Mouse (Mus musculus) MEL (cell line): ENCODE measurements around the gene Pafah1b1. TPM values are rescaled to one million over a fixed set of nuclear protein-coding genes. Genes with fewer than 3 reads are reported as not detected.

ENCODE experiments used
- DNase-seq: peaks from one replicate; pipeline ENCODE4 v3.0.0; 2011; ENCODE audit warnings: low read depth, low spot score
- H3K27ac ChIP-seq: 2 replicates; pipeline ENCODE4 v1.5.1; 2012; ENCODE audit warnings: low read depth, mild to moderate bottlenecking, control low read depth, low read length, moderate library complexity; ENCODE audit not compliant: control insufficient read depth
- H3K27me3 ChIP-seq, 2 experiments: fragments of 150-350 bp in 1 of 2; sonication (generic) in 1 of 2; 2 replicates each; pipeline ENCODE4 v1.6.1; 2012; ENCODE audit warnings: low read length in 2 of 2, mild to moderate bottlenecking in 2 of 2, improper control_type of control experiment in 1 of 2, moderate library complexity in 1 of 2; ENCODE audit not compliant: insufficient read depth in 2 of 2, control insufficient read depth in 1 of 2
- H3K36me3 ChIP-seq, 2 experiments: 2 replicates each; pipeline ENCODE4 v1.6.1; 2012 to 2014; ENCODE audit warnings: low read length in 2 of 2, improper control_type of control experiment in 1 of 2, inconsistent platforms in 1 of 2, mild to moderate bottlenecking in 1 of 2; ENCODE audit not compliant: insufficient read depth in 2 of 2, control insufficient read depth in 1 of 2
- H3K4me1 ChIP-seq, 2 experiments: fragments of 150-350 bp in 1 of 2; sonication (generic) in 1 of 2; 2 replicates each; pipeline ENCODE4 v1.6.1; 2012; ENCODE audit warnings: low read length in 2 of 2, improper control_type of control experiment in 1 of 2, mild to moderate bottlenecking in 1 of 2; ENCODE audit not compliant: insufficient read depth in 2 of 2, control insufficient read depth in 1 of 2
- H3K4me3 ChIP-seq, 2 experiments: fragments of 150-350 bp in 1 of 2; sonication (generic) in 1 of 2; 2 replicates each; pipeline ENCODE4 v1.5.1; 2012; ENCODE audit warnings: low read depth in 2 of 2, low read length in 2 of 2, mild to moderate bottlenecking in 2 of 2, moderate library complexity in 2 of 2, control low read depth in 1 of 2, improper control_type of control experiment in 1 of 2; ENCODE audit not compliant: control insufficient read depth in 1 of 2, insufficient read depth in 1 of 2
- H3K79me2 ChIP-seq: 2 replicates; pipeline ENCODE4 v1.6.1; 2012; ENCODE audit warnings: mild to moderate bottlenecking, low read length, moderate library complexity; ENCODE audit not compliant: control insufficient read depth, poor library complexity, insufficient read depth
- H3K9ac ChIP-seq: 2 replicates; pipeline ENCODE4 v1.6.1; 2012; ENCODE audit warnings: low read depth, mild to moderate bottlenecking, control low read depth, low read length, moderate library complexity; ENCODE audit not compliant: control insufficient read depth, poor library complexity, severe bottlenecking
- H3K9me3 ChIP-seq: fragments of 150-350 bp; sonication (generic); replicated peaks from 2 replicates; pipeline ENCODE4 v1.6.1; 2012; ENCODE audit warnings: mild to moderate bottlenecking, low read length, improper control_type of control experiment, moderate library complexity; ENCODE audit not compliant: insufficient read depth
- BHLHE40 ChIP-seq: IDR thresholded peaks from 2 replicates; pipeline ENCODE4 v1.6.1; 2012; ENCODE audit warnings: low read depth, mild to moderate bottlenecking, inconsistent platforms, low read length, improper control_type of control experiment, borderline replicate concordance
- CHD1 ChIP-seq: IDR thresholded peaks from 2 replicates; pipeline ENCODE4 v1.6.1; 2012; ENCODE audit warnings: low read depth, mild to moderate bottlenecking, inconsistent platforms, low read length, improper control_type of control experiment
- GABPA ChIP-seq: IDR thresholded peaks from 2 replicates; pipeline ENCODE4 v1.6.1; 2012; ENCODE audit warnings: low read depth, mild to moderate bottlenecking, inconsistent platforms, low read length, improper control_type of control experiment, moderate library complexity
- JUND ChIP-seq: IDR thresholded peaks from 2 replicates; pipeline ENCODE4 v1.6.1; 2011; ENCODE audit warnings: low read depth, mild to moderate bottlenecking, improper control_type of control experiment, low read length
- MAFK ChIP-seq: IDR thresholded peaks from 2 replicates; pipeline ENCODE4 v1.6.1; 2011; ENCODE audit warnings: low read depth, mild to moderate bottlenecking, low read length, improper control_type of control experiment, borderline replicate concordance
- MYB ChIP-seq: IDR thresholded peaks from 2 replicates; pipeline ENCODE4 v1.6.1; 2011; ENCODE audit warnings: mild to moderate bottlenecking, low read depth, low read length, improper control_type of control experiment
- MYC ChIP-seq: IDR thresholded peaks from 2 replicates; pipeline ENCODE4 v1.6.1; 2011; ENCODE audit warnings: low read depth, mild to moderate bottlenecking, low read length, improper control_type of control experiment, moderate library complexity
- POLR2AphosphoS2 ChIP-seq: IDR thresholded peaks from 2 replicates; pipeline ENCODE4 v1.6.1; 2011; ENCODE audit warnings: low read length, improper control_type of control experiment
- POLR2AphosphoS5 ChIP-seq: IDR thresholded peaks from 2 replicates; pipeline ENCODE4 v1.6.1; 2012; ENCODE audit warnings: low read depth, borderline replicate concordance, mild to moderate bottlenecking, inconsistent platforms, low read length, moderate library complexity, mixed read lengths
- RCOR1 ChIP-seq: IDR thresholded peaks from 2 replicates; pipeline ENCODE4 v1.6.1; 2012; ENCODE audit warnings: low read depth, mild to moderate bottlenecking, inconsistent platforms, low read length, improper control_type of control experiment
- SMC3 ChIP-seq: IDR thresholded peaks from 2 replicates; pipeline ENCODE4 v1.6.1; 2011; ENCODE audit warnings: low read depth, low read length, improper control_type of control experiment
- TAL1 ChIP-seq: IDR thresholded peaks from 2 replicates; pipeline ENCODE4 v1.6.1; 2012; ENCODE audit warnings: mild to moderate bottlenecking, inconsistent platforms, low read length, moderate library complexity, mixed read lengths
- TBP ChIP-seq: IDR thresholded peaks from 2 replicates; pipeline ENCODE4 v1.8.0; 2011; ENCODE audit warnings: low read depth, low read length, improper control_type of control experiment
- USF1 ChIP-seq: IDR thresholded peaks from 2 replicates; pipeline ENCODE4 v1.6.1; 2014; ENCODE audit warnings: low read depth, mild to moderate bottlenecking, inconsistent platforms, low read length, improper control_type of control experiment, moderate library complexity
- ZC3H11A ChIP-seq: IDR thresholded peaks from 2 replicates; pipeline ENCODE4 v1.6.1; 2012; ENCODE audit warnings: low read depth, mild to moderate bottlenecking, inconsistent platforms, low read length, improper control_type of control experiment
- polyA plus RNA-seq, 2 experiments: library from polyadenylated mRNA; stranded (reverse) in 1 of 2; unstranded in 1 of 2; fragments of >175 nt in 1 of 2; fragments of >200 nt in 1 of 2; gene quantifications; 2 replicates each; pipeline versions ENCODE4 v1.2.1 to v1.2.4; 2012; ENCODE audit warnings: low replicate concordance in 2 of 2, low read depth in 1 of 2; ENCODE audit not compliant: insufficient read length in 2 of 2, insufficient read depth in 1 of 2, missing spikeins in 1 of 2
- total RNA-seq: library from RNA; depleted of rRNA; stranded (reverse); fragments of 300-350 nt; gene quantifications from 2 replicates; pipeline ENCODE4 v1.2.3, GENCODE M21; 2012

Pafah1b1 gene
- total and polyA plus RNA-seq, 3 experiments: 54.5 to 67.4 TPM; not detected in 1

- Histone ChIP-seq H3K27ac (no peak overlapping the region), H3K27me3 (no peaks in the 10 kb centered on the region), H3K4me1 (no peaks in the 10 kb centered on the region), H3K79me2 (no peaks in the 10 kb centered on the region), H3K9ac (no peak overlapping the region), H3K4me3 (no peak overlapping the region), H3K36me3 (peaks cover 0 to 23% of the 10 kb centered on the region in 2 experiments; a peak in 2 of 4 replicates), H3K9me3 (no peaks in the 10 kb centered on the region)
- DNase-seq: no peak
- TF ChIP-seq USF1 (no peak), BHLHE40 (no peak), RCOR1 (no peak), ZC3H11A (no peak), CHD1 (no peak), MYC (no peak), TBP (no peak), MYB (no peak), TAL1 (no peak), GABPA (no peak), JUND (no peak), POLR2AphosphoS5 (no peak), SMC3 (no peak), MAFK (no peak), POLR2AphosphoS2 (no peak)
Measured at GRCm38 (mm10) chr11:74667582-74668010, 56.9 kb downstream of the Pafah1b1 start.

GRCm38 (mm10) chr11:74666776-74667581, 57.5 kb downstream of the Pafah1b1 start:
- H3K9me3 ChIP-seq: no peaks in the 10 kb centered on the region
- H3K27ac ChIP-seq: no peak overlapping the region
- H3K4me3 ChIP-seq: no peak overlapping the region
- peaks cover 0 to 23% of the 10 kb centered on the region in 2 experiments; a peak in 2 of 4 replicates for H3K36me3 ChIP-seq
- no peaks in the 10 kb centered on the region for H3K27me3 ChIP-seq
- no peaks in the 10 kb centered on the region for H3K4me1 ChIP-seq
- no peaks in the 10 kb centered on the region for H3K79me2 ChIP-seq
- DNase-seq: no peak
- no peak overlapping the region for H3K9ac ChIP-seq
- TF ChIP-seq POLR2AphosphoS5 (peak; percentile 63; the same call in 1 of the 2 replicates), CHD1 (no peak)
- TF ChIP-seq, all 39 proteins: peak for 1
